Mouse (Mus musculus): ENCODE results near the gene Coil.

DNA sequence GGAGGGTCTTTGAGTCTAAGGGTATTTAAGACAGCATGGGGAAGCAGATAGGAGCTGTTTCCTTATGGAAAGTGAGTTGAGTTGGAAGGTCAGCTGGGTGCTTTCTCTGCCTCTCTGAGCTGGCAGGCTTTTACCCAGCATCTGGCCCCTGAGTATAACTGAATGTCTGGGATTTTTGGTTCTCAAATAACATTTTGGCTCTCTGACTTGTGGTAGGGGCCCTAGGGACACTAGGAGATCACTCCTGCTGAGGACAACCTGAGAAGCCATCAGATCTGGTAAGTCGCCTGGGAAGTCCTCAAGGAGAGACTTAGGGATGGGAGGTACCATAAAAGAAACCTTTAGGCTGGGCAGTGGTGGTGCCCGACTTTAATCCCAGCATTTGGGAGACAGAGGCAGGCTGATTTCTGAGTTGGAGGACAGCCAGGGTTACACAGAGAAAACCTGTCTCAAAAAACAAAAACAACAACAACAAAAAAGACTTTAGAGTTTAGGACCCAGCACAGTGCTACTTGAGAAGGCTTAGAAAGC, at the start of gene Coil:
- TF ChIP-seq CTCF (IDR thresholded peaks at IDR 0.05; ENCODE audit: low read depth), result no peak
- no peak for TF ChIP-seq EP300 (IDR thresholded peaks at IDR 0.05; ENCODE audit: low read depth)
